Mouse (Mus musculus): Measurements from ENCODE around the gene Efcab14.

DNA sequence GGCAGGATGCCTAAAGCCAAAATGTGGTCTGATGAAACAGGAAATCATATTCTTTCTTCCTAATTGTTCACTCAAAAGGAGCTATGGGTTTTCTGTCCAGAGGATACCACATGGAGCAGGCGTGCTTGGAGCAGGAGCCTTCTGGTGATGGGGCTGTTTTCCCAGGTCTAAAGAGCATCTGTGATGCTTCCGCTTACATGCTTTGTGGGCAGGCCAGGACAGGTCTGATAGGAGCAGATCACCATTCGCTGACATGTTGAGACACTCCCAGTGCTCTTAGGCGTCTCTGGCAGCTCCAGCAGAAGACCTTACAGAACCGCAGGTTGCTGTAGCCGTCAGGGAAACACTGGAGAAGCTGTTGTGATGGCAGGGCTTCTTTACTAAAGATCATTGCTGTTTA is 37.5 kb downstream of the Efcab14 start:
- TF ChIP-seq POLR2A (IDR thresholded peaks at IDR 0.05; ENCODE audit: low read depth, low read length) = no peak
- TF ChIP-seq CTCF (IDR thresholded peaks at IDR 0.05; ENCODE audit: borderline replicate concordance, insufficient read depth, low read length) = no peak

All from embryonic fibroblast, embryonic 13.5 days (primary cell).